Mouse (Mus musculus) thymus, postnatal 0 days (tissue): ENCODE data around the gene Usp3. TPM values are rescaled to one million over a fixed set of nuclear protein-coding genes. Genes with fewer than 3 reads are reported as not detected.

Experiments used
- DNase-seq: peaks from one replicate; pipeline ENCODE4 v3.0.0-alpha.2; 2015; ENCODE audit warnings: low spot score
- polyA plus RNA-seq: library from polyadenylated mRNA; unstranded; fragments of >200 nt; fragmentation: Nextera tagmentation; extraction: Ambion mirVana; gene quantifications from 2 replicates; pipeline ENCODE4 v1.2.1, GENCODE M21; 2015

The Usp3 gene
- polyA plus RNA-seq, 1 experiment from 2014 or later: 168 TPM

DNA sequence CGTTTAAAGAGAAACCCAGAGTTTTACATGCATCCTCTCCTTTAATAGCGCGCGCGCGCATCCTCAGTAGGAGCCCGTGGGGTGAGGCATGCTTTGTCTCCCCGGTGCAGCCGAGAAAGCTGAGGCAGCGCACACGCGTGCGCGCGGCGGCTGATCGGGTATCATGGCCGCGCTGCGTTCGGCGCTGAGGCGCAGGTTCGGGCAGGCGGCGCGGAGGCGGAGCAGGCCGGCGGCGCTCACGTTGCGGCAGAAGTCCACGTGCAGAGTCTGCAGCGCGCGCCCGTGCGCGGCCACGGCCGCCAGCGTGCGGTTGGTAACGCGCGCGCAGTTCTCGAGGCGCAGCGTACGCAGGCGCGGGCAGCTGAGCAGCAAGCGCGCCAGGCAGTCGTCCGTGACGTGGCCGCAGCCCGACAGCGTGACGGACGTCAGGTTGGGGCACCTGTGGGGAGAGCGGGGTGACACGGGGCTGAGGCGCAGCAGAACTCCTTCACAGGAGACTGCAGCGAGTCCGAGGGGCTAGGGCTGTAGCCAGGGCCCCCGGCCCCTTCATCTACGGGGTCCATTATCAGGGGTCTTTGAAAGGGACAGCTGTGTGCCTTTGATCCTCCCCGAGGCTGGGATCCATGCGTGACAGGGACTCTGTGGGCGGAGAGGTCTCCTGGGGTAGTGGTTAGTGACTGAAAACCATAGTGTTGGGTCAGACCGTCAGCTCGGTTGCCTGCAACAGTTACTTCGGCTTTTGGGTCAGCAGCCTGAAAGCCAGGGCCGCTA is 81.2 kb downstream of the Usp3 start:
- peak; percentile 97 for DNase-seq

- DNase-seq: no peak
These were observed 82.0 kb downstream of the Usp3 start for GRCm38 (mm10) chr9:66510944-66511343.

DNA sequence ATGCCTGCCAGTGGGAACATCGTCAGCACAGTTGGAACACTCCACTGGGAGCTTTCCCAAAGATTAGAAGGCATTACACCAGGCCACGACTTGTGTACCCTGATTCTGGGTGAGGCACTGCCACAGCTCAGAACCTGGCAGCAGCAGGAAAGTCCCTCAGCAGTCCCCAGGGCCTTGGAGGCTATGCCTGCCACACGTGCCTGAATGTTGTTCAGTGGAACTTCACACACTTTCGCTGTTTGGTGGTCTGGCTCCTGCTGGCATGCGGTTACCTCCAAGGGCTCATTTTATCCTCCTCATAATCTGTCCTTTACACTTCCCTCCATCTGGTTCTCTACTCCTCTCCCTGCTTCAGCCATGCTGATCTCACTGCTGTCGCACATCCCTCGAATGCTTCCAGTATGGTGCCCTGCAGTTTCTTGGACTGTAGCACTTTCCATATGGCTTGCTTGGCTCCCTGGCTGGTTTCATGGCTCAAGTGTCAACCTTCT is 82.5 kb downstream of the Usp3 start:
- no peak for DNase-seq

DNA sequence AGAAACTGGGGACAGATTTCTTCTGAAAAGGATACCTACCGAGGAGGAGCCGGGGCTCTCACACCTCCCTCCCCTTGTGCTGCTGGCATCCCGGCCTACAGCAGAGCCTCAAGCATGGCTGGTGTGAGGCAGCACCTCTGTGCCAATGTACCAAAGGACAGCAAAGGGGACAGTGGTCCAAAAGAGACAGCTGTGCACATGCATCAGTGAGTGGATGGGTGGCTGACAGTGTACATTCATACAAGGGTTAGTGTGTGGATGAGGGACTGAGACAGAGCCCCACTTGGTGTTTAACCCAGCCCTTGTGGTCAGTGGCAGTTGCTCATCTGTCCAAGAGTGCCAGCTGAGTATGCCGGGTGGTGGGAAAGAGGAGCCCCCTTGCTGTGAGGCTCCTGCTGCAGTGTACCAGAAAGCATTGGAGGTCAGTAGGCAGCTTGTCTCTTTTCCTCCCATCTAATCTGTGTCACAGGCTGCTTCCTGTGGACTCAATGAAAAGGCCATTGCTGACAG is 84.0 kb downstream of the Usp3 start:
- no peak for DNase-seq

DNA sequence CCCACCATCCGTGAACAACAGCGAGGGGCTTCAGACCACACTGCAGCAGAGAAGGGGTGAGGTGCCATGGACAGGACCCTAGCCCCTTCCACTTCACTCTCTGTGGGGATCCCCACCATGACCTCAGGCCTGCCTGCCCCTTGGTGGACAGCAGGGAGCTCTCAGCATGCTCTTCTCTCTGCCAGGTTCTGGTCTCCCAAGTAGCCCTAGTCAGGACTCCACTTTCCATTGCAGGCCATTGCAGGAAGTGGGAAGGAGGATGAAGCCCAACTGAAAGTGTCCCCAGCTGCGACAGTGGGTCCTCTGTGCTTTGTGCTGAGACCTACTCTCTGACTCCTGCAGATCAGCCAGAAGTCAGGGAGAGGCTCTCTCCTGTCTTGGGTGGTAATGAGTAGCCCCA is 85.3 kb downstream of the Usp3 start:
- DNase-seq: no peak

- no peak for DNase-seq
These were observed 86.5 kb downstream of the Usp3 start for GRCm38 (mm10) chr9:66506424-66506823.

DNA sequence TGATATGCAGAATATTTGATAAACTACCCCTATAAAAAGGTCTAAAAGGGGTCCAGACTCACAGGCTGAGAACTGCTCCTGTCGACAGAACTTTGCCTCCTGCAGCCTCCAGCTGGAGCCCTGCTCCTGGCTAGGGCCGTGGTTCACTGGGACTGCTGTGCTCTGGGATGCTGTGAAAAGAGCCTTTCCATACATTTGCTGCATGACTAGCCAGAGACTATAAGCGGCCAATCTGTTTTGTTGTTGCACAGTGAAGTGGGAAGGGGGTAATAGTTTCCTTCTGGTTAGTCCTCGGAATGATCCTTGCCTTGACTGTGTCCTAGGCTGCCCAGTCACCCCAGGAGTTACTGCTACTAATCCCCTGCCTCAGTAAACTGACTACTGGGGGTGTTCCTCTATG is 86.9 kb downstream of the Usp3 start:
- no peak for DNase-seq

DNA sequence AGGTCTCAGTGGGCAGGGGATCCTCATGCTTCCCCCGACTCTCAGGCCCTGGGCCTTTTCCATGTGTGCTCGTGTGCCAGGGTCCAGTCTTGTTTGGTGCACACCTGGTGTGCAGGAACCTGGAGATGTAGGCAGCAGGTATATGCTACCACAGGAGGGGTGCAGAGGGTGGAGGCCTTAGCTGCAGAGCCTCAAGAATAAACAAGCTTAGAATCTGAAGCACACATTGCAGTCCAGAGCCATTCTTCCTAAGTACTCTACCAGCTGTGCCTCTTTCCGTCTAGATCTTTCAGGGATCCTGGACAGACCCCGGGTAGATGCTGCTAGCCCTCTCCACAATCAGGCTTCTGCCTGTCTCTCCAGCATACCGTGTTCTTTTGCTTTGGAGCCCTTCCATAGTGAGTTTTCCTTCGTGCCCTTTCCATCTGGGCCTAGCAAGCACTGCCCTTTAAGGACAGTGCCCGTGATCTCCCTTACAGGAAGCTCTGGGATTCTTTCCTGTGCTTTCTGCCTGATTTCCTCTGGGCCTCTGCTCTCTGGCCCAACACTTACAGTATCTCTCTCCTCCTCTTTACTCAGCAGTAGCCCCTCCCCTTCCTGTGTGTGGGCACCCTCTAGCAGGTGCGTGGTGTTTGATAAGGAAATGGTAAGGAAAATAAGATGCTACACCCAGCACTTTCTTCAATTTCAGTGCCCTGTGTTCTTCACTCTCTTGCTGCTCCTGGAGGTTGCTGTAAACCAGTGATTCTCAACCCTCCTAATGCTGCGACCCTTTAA is 87.6 kb downstream of the Usp3 start:
- DNase-seq: peak; percentile 77

GRCm38 (mm10) chr9:66504518-66504917 is 88.4 kb downstream of the Usp3 start:
- no peak for DNase-seq

DNA sequence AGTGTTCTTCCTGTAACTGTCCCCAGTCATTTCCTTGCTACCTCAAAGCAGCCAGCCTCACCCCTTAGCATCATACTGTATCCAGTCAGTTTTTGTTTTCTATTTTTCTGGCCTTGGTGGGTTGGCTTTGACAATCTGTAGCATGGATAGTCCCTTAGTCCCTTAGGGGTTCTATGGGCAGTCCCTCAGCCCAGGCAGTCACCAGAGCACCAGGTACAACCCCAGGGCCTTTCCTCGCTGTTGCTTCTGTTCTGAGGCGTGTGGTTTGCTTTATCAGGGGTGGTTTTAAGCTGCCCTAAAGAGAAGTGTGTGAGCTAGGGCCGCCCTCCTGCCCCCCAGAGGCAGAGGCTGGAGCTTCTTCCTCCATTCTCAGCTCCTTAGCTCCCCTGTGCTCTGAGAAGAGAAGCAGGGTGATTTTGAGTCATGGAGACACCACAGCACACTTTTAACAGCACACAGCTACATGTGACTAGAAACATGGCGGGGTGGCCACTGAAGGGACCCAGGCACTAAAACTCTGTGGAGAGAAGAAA is 89.0 kb downstream of the Usp3 start:
- peak; percentile 23 for DNase-seq

GRCm38 (mm10) chr9:66501248-66501647 is 91.7 kb downstream of the Usp3 start:
- no peak for DNase-seq

GRCm38 (mm10) chr9:66493992-66494391 is 99.0 kb downstream of the Usp3 start:
- no peak for DNase-seq

DNA sequence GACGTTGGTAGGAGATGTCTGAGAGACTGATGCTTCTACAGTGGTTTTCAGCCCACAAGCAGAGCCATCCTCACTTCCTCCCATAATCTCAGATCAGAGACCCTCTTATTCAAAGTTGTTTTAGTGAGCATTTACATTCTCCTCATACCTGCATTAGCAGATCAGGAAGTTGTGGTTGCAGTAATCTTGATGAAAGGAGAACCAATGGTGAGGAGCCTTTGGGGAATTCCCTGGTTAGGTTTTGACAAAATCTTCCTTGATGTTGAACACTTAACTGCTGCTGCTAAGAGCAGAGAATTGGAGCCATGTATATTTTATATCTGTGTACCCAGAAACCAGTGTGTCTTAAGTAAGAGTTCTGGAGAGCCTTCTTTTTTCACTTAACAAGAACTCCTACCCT is 100.6 kb downstream of the Usp3 start:
- DNase-seq: peak; percentile 20

- DNase-seq: no peak
These were observed 104.2 kb downstream of the Usp3 start for GRCm38 (mm10) chr9:66488786-66489185.

- no peak for DNase-seq
These were observed 109.5 kb downstream of the Usp3 start for GRCm38 (mm10) chr9:66483429-66483828.

- DNase-seq: no peak
These were observed 115.2 kb downstream of the Usp3 start for GRCm38 (mm10) chr9:66477785-66478184.

- DNase-seq: peak; percentile 66
These were observed 127.9 kb downstream of the Usp3 start for GRCm38 (mm10) chr9:66465087-66465486.

Other genes starting within 250 kb of the Usp3 start
- gene Herc1, start 242.7 kb downstream of the Usp3 start, polyA plus RNA-seq: 14.9 and 20.9 TPM in 2 replicates
- 1.3 and 1.8 TPM in 2 replicates for gene Fbxl22, start 78.5 kb downstream of the Usp3 start, polyA plus RNA-seq
- 1.5 and 2.4 TPM in 2 replicates for gene Car12, start 120.5 kb upstream of the Usp3 start, polyA plus RNA-seq
- gene Aph1b, start 202.3 kb upstream of the Usp3 start, polyA plus RNA-seq: 1.5 and 1.8 TPM in 2 replicates
- gene Gm10647, start 203.9 kb upstream of the Usp3 start, polyA plus RNA-seq: 0.21 TPM in 1 of 2 replicates, not detected in the other
- 2.1 and 3.5 TPM in 2 replicates for gene Aph1c, start 241.6 kb upstream of the Usp3 start, polyA plus RNA-seq